Mouse (Mus musculus) CH12.LX (cell line): ENCODE results near the gene Cox15. TPM values are rescaled to one million over a fixed set of nuclear protein-coding genes. Genes with fewer than 3 reads are reported as not detected.

Source experiments
- DNase-seq: peaks from one replicate; pipeline ENCODE4 v3.0.0-alpha.2; 2013; ENCODE audit errors: extremely low read depth
- H3K27ac ChIP-seq: 2 replicates; pipeline ENCODE4 v1.5.1; 2012; ENCODE audit warnings: low read depth, mild to moderate bottlenecking, control low read depth, moderate library complexity; ENCODE audit not compliant: insufficient read depth
- H3K27me3 ChIP-seq: replicated peaks from 2 replicates; pipeline ENCODE3; 2012; ENCODE audit warnings: inconsistent platforms
- H3K36me3 ChIP-seq, 2 experiments: replicated peaks in 1 of 2; 2 replicates each; pipeline versions ENCODE3 to v1.6.1; 2012; ENCODE audit warnings: inconsistent platforms in 1 of 2, low read length in 1 of 2, mild to moderate bottlenecking in 1 of 2, mixed read lengths in 1 of 2, moderate library complexity in 1 of 2; ENCODE audit not compliant: control insufficient read depth in 1 of 2, insufficient read depth in 1 of 2
- H3K4me1 ChIP-seq, 2 experiments: 2 replicates each; pipeline ENCODE4 v1.6.1; 2012; ENCODE audit warnings: inconsistent platforms in 1 of 2, moderate library complexity in 1 of 2; ENCODE audit not compliant: insufficient read depth in 2 of 2, control insufficient read depth in 1 of 2
- H3K4me2 ChIP-seq: 2 replicates; pipeline ENCODE4 v1.6.1; 2012; ENCODE audit warnings: low read depth, mild to moderate bottlenecking, control low read depth; ENCODE audit not compliant: poor library complexity, insufficient read depth, severe bottlenecking
- H3K4me3 ChIP-seq, 3 experiments: fragments of 150-350 bp in 1 of 3; sonication (generic) in 1 of 3; replicated peaks in 1 of 3; 2 replicates each; pipeline versions ENCODE3 to v1.5.1; 2011 to 2012; ENCODE audit warnings: low read depth in 2 of 3, low read length in 2 of 3, mild to moderate bottlenecking in 2 of 3, moderate library complexity in 2 of 3, control low read depth in 1 of 3, improper control_type of control experiment in 1 of 3, inconsistent platforms in 1 of 3, mixed read lengths in 1 of 3; ENCODE audit not compliant: poor library complexity in 1 of 3
- H3K79me2 ChIP-seq: replicated peaks from 2 replicates; pipeline ENCODE4 v1.6.1; 2012; ENCODE audit warnings: mild to moderate bottlenecking, moderate library complexity; ENCODE audit not compliant: control insufficient read depth, poor library complexity, insufficient read depth, severe bottlenecking; ENCODE audit errors: extremely low read depth
- H3K9ac ChIP-seq: 2 replicates; pipeline ENCODE4 v1.6.1; 2012; ENCODE audit warnings: low read depth, mild to moderate bottlenecking, control low read depth, moderate library complexity; ENCODE audit not compliant: insufficient read depth
- H3K9me3 ChIP-seq: replicated peaks from 2 replicates; pipeline ENCODE3; 2012; ENCODE audit warnings: low read length, inconsistent platforms, mixed read lengths
- CHD1 ChIP-seq: IDR thresholded peaks from 2 replicates; pipeline ENCODE4 v1.6.1; 2012; ENCODE audit warnings: low read depth, low read length, improper control_type of control experiment, inconsistent platforms
- ELF1 ChIP-seq: IDR thresholded peaks from 2 replicates; pipeline ENCODE4 v1.6.1; 2014; ENCODE audit warnings: low read depth, mild to moderate bottlenecking, inconsistent platforms, low read length, improper control_type of control experiment
- EP300 ChIP-seq: IDR thresholded peaks from 2 replicates; pipeline ENCODE4 v1.6.1; 2011; ENCODE audit warnings: low read length, improper control_type of control experiment
- ETS1 ChIP-seq: conservative IDR thresholded peaks from 2 replicates; pipeline ENCODE4 v1.6.1; 2012; ENCODE audit warnings: low read depth, mild to moderate bottlenecking, inconsistent platforms, low read length, improper control_type of control experiment, moderate library complexity
- JUN ChIP-seq: IDR thresholded peaks from 2 replicates; pipeline ENCODE4 v1.6.1; 2011; ENCODE audit warnings: low read depth, mild to moderate bottlenecking, low read length, improper control_type of control experiment, moderate library complexity; ENCODE audit not compliant: insufficient read depth
- KAT2A ChIP-seq: IDR thresholded peaks from 2 replicates; pipeline ENCODE4 v1.6.1; 2012; ENCODE audit warnings: low read length, improper control_type of control experiment, inconsistent platforms; ENCODE audit not compliant: insufficient replicate concordance
- MAFK ChIP-seq: IDR thresholded peaks from 2 replicates; pipeline ENCODE4 v1.6.1; 2011; ENCODE audit warnings: low read length, improper control_type of control experiment; ENCODE audit not compliant: insufficient replicate concordance
- MXI1 ChIP-seq: IDR thresholded peaks from 2 replicates; pipeline ENCODE4 v1.6.1; 2011; ENCODE audit warnings: mild to moderate bottlenecking, low read depth, low read length, improper control_type of control experiment
- MYC ChIP-seq: IDR thresholded peaks from 2 replicates; pipeline ENCODE4 v1.6.1; 2011; ENCODE audit warnings: low read depth, mild to moderate bottlenecking, improper control_type of control experiment, low read length
- NELFE ChIP-seq: IDR thresholded peaks from 2 replicates; pipeline ENCODE4 v1.6.1; 2011; ENCODE audit warnings: low read depth, low read length, improper control_type of control experiment
- NRF1 ChIP-seq: IDR thresholded peaks from 2 replicates; pipeline ENCODE4 v1.6.1; 2014; ENCODE audit warnings: low read depth, mild to moderate bottlenecking, inconsistent platforms, low read length, improper control_type of control experiment, moderate library complexity
- PAX5 ChIP-seq: IDR thresholded peaks from 2 replicates; pipeline ENCODE4 v1.6.1; 2012; ENCODE audit warnings: low read length, inconsistent platforms, mixed read lengths
- POLR2A ChIP-seq: IDR thresholded peaks from 2 replicates; pipeline ENCODE4 v1.6.1; 2011; ENCODE audit warnings: low read depth, mild to moderate bottlenecking, improper control_type of control experiment, low read length
- POLR2AphosphoS2 ChIP-seq: IDR thresholded peaks from 2 replicates; pipeline ENCODE4 v1.6.1; 2011; ENCODE audit warnings: low read depth, low read length, improper control_type of control experiment
- RCOR1 ChIP-seq: conservative IDR thresholded peaks from 2 replicates; pipeline ENCODE4 v1.6.1; 2012; ENCODE audit warnings: low read depth, mild to moderate bottlenecking, inconsistent platforms, low read length, improper control_type of control experiment
- SIN3A ChIP-seq: IDR thresholded peaks from 2 replicates; pipeline ENCODE4 v1.6.1; 2012; ENCODE audit warnings: low read length, improper control_type of control experiment, inconsistent platforms
- SMC3 ChIP-seq: IDR thresholded peaks from 2 replicates; pipeline ENCODE4 v1.6.1; 2011; ENCODE audit warnings: low read depth, low read length, improper control_type of control experiment
- TBP ChIP-seq: conservative IDR thresholded peaks from 2 replicates; pipeline ENCODE4 v1.6.1; 2011; ENCODE audit warnings: low read depth, low read length, improper control_type of control experiment
- UBTF ChIP-seq: IDR thresholded peaks from 2 replicates; pipeline ENCODE4 v1.6.1; 2012; ENCODE audit warnings: low read depth, mild to moderate bottlenecking, inconsistent platforms, low read length, improper control_type of control experiment, moderate library complexity
- USF1 ChIP-seq: IDR thresholded peaks from 2 replicates; pipeline ENCODE4 v1.6.1; 2014; ENCODE audit warnings: low read depth, mild to moderate bottlenecking, inconsistent platforms, low read length, improper control_type of control experiment
- ZKSCAN1 ChIP-seq: IDR thresholded peaks from 2 replicates; pipeline ENCODE4 v1.6.1; 2012; ENCODE audit warnings: low read depth, inconsistent platforms, low read length, improper control_type of control experiment, borderline replicate concordance
- ZMIZ1 ChIP-seq: IDR thresholded peaks from 2 replicates; pipeline ENCODE4 v1.6.1; 2012; ENCODE audit warnings: low read depth, mild to moderate bottlenecking, inconsistent platforms, low read length, improper control_type of control experiment
- dilution Hi-C: fragments of 300-500 bp; cut with MboI; formaldehyde crosslinking; loops from 2 replicates; pipeline ENCODE4 v1.14.3; 2020; ENCODE audit warnings: low sequenced_read_pairs; ENCODE audit not compliant: extremely low pct_unique_long_range_greater_than_20kb, extremely low pct_ligation_motif_present
- in situ Hi-C: fragments of 300-500 bp; cut with MboI; formaldehyde crosslinking; loops from 3 replicates; pipeline ENCODE4 v1.14.3; 2019; ENCODE audit warnings: low sequenced_read_pairs, low pct_ligation_motif_present, low pct_unique_long_range_greater_than_20kb, mixed read lengths
- polyA plus RNA-seq: library from polyadenylated mRNA; unstranded; fragments of >175 nt; gene quantifications from 2 replicates; pipeline ENCODE4 v1.2.1, GENCODE M21; 2012; ENCODE audit warnings: low read depth; ENCODE audit not compliant: insufficient read length
- total RNA-seq, 2 experiments: library from RNA; depleted of rRNA; stranded (reverse); fragments of 300-350 nt in 1 of 2; fragments of >200 nt in 1 of 2; gene quantifications; 2 replicates each; pipeline ENCODE4 v1.2.3; 2012 to 2014

Gene Cox15
- total and polyA plus RNA-seq, 3 experiments, result 17.4 to 26.9 (median 18.1) TPM

DNA sequence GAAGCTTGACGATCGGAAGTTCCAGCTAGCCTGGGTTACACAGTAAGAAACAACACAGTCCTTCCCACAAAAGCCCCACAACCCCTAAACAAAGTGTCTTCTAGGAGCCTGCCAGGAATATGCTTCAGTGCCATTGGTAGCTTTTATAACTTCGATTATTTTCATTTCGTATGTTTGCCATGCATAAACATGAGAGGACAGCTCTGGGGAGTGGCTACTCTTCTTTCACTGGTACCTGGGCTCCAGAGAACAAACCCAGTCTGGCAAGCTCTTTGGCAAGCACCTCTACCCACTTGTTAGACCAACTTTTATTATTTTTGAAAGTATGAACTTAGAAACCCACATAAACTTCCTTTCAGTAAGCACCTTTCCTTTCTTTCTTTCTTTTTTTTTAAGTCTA, 23.8 kb upstream of the Cox15 start:
- dilution Hi-C loops, result no loop called here
- H3K27me3 ChIP-seq, result no peaks in the 10 kb centered on the region
- no peaks in the 10 kb centered on the region for H3K36me3 ChIP-seq
- no peak overlapping the region for H3K9ac ChIP-seq
- H3K4me3 ChIP-seq, result no peak overlapping the region
- in situ Hi-C loops, result no loop called here
- no peaks in the 10 kb centered on the region for H3K9me3 ChIP-seq
- no peak overlapping the region for H3K27ac ChIP-seq
- DNase-seq, result no peak
- H3K79me2 ChIP-seq, result no peaks in the 10 kb centered on the region
- no peak overlapping the region for H3K4me2 ChIP-seq
- H3K4me1 ChIP-seq, result peaks cover 0 to 8% of the 10 kb centered on the region in 2 experiments; a peak in 2 of 4 replicates
- TF ChIP-seq MYC (no peak), UBTF (no peak), ETS1 (no peak), POLR2A (no peak), USF1 (no peak), NRF1 (no peak)

GRCm38 (mm10) chr19:43775433-43775832, 22.6 kb upstream of the Cox15 start:
- no peaks in the 10 kb centered on the region for H3K36me3 ChIP-seq
- H3K9me3 ChIP-seq, result no peaks in the 10 kb centered on the region
- no peak overlapping the region for H3K27ac ChIP-seq
- no peaks in the 10 kb centered on the region for H3K79me2 ChIP-seq
- H3K4me3 ChIP-seq, result no peak overlapping the region
- TF ChIP-seq MYC (no peak), ZMIZ1 (no peak), JUN (no peak), MAFK (0 out of 2 replicates have a peak, but pooled peaks have one; percentile 27)
- no peak overlapping the region for H3K4me2 ChIP-seq
- dilution Hi-C loops, result no loop called here
- no peak for DNase-seq
- H3K9ac ChIP-seq, result no peak overlapping the region
- peaks cover 0 to 17% of the 10 kb centered on the region in 2 experiments; a peak in 2 of 4 replicates for H3K4me1 ChIP-seq
- in situ Hi-C loops, result no loop called here
- H3K27me3 ChIP-seq, result no peaks in the 10 kb centered on the region

DNA sequence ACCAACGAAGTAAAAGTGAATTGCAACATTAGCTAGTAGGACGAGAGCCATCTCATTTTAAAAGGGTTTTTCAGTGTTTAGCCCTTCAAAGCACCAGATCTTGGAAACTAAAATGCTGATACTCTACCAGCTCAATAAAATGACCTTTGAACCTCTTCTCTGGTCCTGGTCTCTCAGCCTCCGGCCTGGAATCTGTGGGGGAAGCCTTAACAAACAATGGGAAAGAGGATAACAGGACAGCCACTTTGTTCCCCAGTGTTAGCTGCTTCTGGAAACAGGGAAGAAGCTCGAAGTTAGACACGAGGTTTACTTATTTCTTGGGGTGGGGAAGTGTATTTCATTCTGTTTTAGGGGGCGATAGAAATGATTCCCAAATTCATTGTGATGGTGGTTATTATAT, 19.5 kb upstream of the Cox15 start:
- Histone ChIP-seq H3K79me2 (no peaks in the 10 kb centered on the region), H3K27ac (no peak overlapping the region), H3K36me3 (peaks cover 0 to 16% of the 10 kb centered on the region in 2 experiments)

More for the DNA sequence above, 19.5 kb upstream of the Cox15 start:
- no peak overlapping the region for H3K4me3 ChIP-seq
- no peaks in the 10 kb centered on the region for H3K27me3 ChIP-seq
- no peaks in the 10 kb centered on the region for H3K9me3 ChIP-seq
- no peak overlapping the region for H3K4me2 ChIP-seq
- H3K4me1 ChIP-seq, result peaks cover 0 to 23% of the 10 kb centered on the region in 2 experiments; a peak in 2 of 4 replicates
- TF ChIP-seq UBTF (no peak), ZMIZ1 (no peak), EP300 (no peak), RCOR1 (no peak), USF1 (no peak), SIN3A (no peak), CHD1 (no peak), ZKSCAN1 (no peak), POLR2AphosphoS2 (no peak), SMC3 (no peak), KAT2A (no peak), MAFK (no peak), TBP (no peak), PAX5 (no peak), NRF1 (no peak), ELF1 (no peak), JUN (no peak), MXI1 (no peak), NELFE (no peak)
- TF ChIP-seq, all 38 proteins: peak for 0
- in situ Hi-C loops (loop anchor here (25.0 kb wide), 1 partner anchor 260 kb away; the partner anchor contains the start of gene Got1), dilution Hi-C loops (no loop called here)
- DNase-seq, result no peak
- H3K9ac ChIP-seq, result no peak overlapping the region
